Mouse (Mus musculus) megakaryocyte, embryonic 14.5 days (primary cell): ENCODE measurements around the gene Rpl11.

Experiments
- FLI1 ChIP-seq: IDR thresholded peaks from 2 replicates; pipeline ENCODE4 v1.6.1; 2012; ENCODE audit warnings: low read length, inconsistent platforms, mixed read lengths
- GATA1 ChIP-seq: IDR thresholded peaks from 3 replicates; pipeline ENCODE4 v1.6.1; 2012; ENCODE audit warnings: mixed read lengths, low read length, inconsistent platforms, borderline replicate concordance

GRCm38 (mm10) chr4:136033231-136033630 is 20.0 kb downstream of the Rpl11 start:
- TF ChIP-seq GATA1: no peak
- no peak for TF ChIP-seq FLI1
